Mouse (Mus musculus) cortical plate, adult 2 months (tissue): ENCODE measurements around the gene Asic5. TPM values are rescaled to one million over a fixed set of nuclear protein-coding genes. Genes with fewer than 3 reads are reported as not detected.

Experiments
- H3K27ac ChIP-seq: fragments of 200-500 bp; 2 replicates; pipeline ENCODE4 v1.5.1; 2012; ENCODE audit warnings: low read length, control low read depth, inconsistent platforms; ENCODE audit not compliant: insufficient read depth
- H3K4me1 ChIP-seq: fragments of 200-500 bp; 2 replicates; pipeline ENCODE4 v1.6.1; 2011; ENCODE audit warnings: low read length; ENCODE audit not compliant: control insufficient read depth, insufficient read depth
- H3K4me3 ChIP-seq: fragments of 200-500 bp; 2 replicates; pipeline ENCODE4 v1.5.1; 2011; ENCODE audit warnings: mild to moderate bottlenecking, low read length, control low read depth; ENCODE audit not compliant: insufficient read depth
- CTCF ChIP-seq: fragments of 200-500 bp; IDR thresholded peaks from 2 replicates; pipeline ENCODE4 v1.5.1; 2011; ENCODE audit warnings: mild to moderate bottlenecking, control low read depth, low read length; ENCODE audit not compliant: insufficient read depth; ENCODE audit errors: extremely low read depth
- POLR2A ChIP-seq: fragments of 200-500 bp; IDR thresholded peaks from 2 replicates; pipeline ENCODE4 v1.6.1; 2011; ENCODE audit warnings: mild to moderate bottlenecking, low read length, control low read depth; ENCODE audit not compliant: insufficient read depth; ENCODE audit errors: extremely low read depth
- polyA plus RNA-seq: library from polyadenylated mRNA; depleted of rRNA; stranded (reverse); fragments of >200 nt; gene quantifications from 2 replicates; pipeline ENCODE4 v1.2.3, GENCODE M21; 2012

Asic5 gene
- polyA plus RNA-seq, 1 experiment: not detected

- Histone ChIP-seq H3K27ac (no peak overlapping the region), H3K4me3 (no peak overlapping the region), H3K4me1 (peaks cover 5% of the 10 kb centered on the region)
- no peak for TF ChIP-seq CTCF
- no peak for TF ChIP-seq POLR2A
These were observed 61.6 kb downstream of the Asic5 start for GRCm38 (mm10) chr3:82043676-82044075.

- peaks cover 5% of the 10 kb centered on the region for H3K4me1 ChIP-seq
- no peak overlapping the region for H3K4me3 ChIP-seq
These were observed 62.8 kb downstream of the Asic5 start for GRCm38 (mm10) chr3:82044902-82045301.

GRCm38 (mm10) chr3:82046087-82046486, 64.0 kb downstream of the Asic5 start:
- Histone ChIP-seq H3K4me3 (no peak overlapping the region), H3K27ac (no peak overlapping the region), H3K4me1 (peaks cover 5% of the 10 kb centered on the region)
- TF ChIP-seq POLR2A: no peak
- no peak for TF ChIP-seq CTCF

More at GRCm38 (mm10) chr3:82044902-82045301, 62.8 kb downstream of the Asic5 start:
- TF ChIP-seq CTCF (no peak), POLR2A (no peak)
- H3K27ac ChIP-seq: no peak overlapping the region

GRCm38 (mm10) chr3:82047100-82047753, 65.1 kb downstream of the Asic5 start:
- Histone ChIP-seq H3K27ac (no peak overlapping the region), H3K4me1 (peaks cover 8% of the 10 kb centered on the region), H3K4me3 (no peak overlapping the region)
- TF ChIP-seq POLR2A (no peak), CTCF (peak; percentile 77)

GRCm38 (mm10) chr3:82048078-82048477, 66.0 kb downstream of the Asic5 start:
- H3K4me3 ChIP-seq: no peak overlapping the region
- peaks cover 8% of the 10 kb centered on the region for H3K4me1 ChIP-seq
- no peak for TF ChIP-seq CTCF
- no peak for TF ChIP-seq POLR2A
- H3K27ac ChIP-seq: no peak overlapping the region

- peaks cover 6% of the 10 kb centered on the region for H3K4me1 ChIP-seq
- no peak overlapping the region for H3K4me3 ChIP-seq
- no peak overlapping the region for H3K27ac ChIP-seq
- no peak for TF ChIP-seq CTCF
- TF ChIP-seq POLR2A: no peak
These were observed 66.6 kb downstream of the Asic5 start for GRCm38 (mm10) chr3:82048681-82049080.

GRCm38 (mm10) chr3:82051468-82051867, 69.4 kb downstream of the Asic5 start:
- Histone ChIP-seq H3K4me1 (peaks cover 3% of the 10 kb centered on the region), H3K4me3 (no peak overlapping the region), H3K27ac (no peak overlapping the region)
- TF ChIP-seq CTCF: no peak
- no peak for TF ChIP-seq POLR2A

GRCm38 (mm10) chr3:82052029-82052428, 69.9 kb downstream of the Asic5 start:
- no peak overlapping the region for H3K27ac ChIP-seq
- peaks cover 3% of the 10 kb centered on the region; the same call in 1 of the 2 replicates for H3K4me1 ChIP-seq
- H3K4me3 ChIP-seq: no peak overlapping the region
- TF ChIP-seq CTCF (no peak), POLR2A (no peak)

GRCm38 (mm10) chr3:82054283-82054974, 72.3 kb downstream of the Asic5 start:
- H3K4me3 ChIP-seq: no peak overlapping the region
- H3K4me1 ChIP-seq: peaks cover 3% of the 10 kb centered on the region; the same call in 1 of the 2 replicates
- H3K27ac ChIP-seq: no peak overlapping the region
- TF ChIP-seq POLR2A (no peak), CTCF (no peak)

GRCm38 (mm10) chr3:82057201-82057600, 75.1 kb downstream of the Asic5 start:
- Histone ChIP-seq H3K4me1 (peaks cover 8% of the 10 kb centered on the region), H3K27ac (no peak overlapping the region), H3K4me3 (no peak overlapping the region)
- TF ChIP-seq CTCF (no peak), POLR2A (no peak)
